Mouse (Mus musculus) testis, adult 2 months (tissue): ENCODE measurements around the gene Ulk4. TPM values are rescaled to one million over a fixed set of nuclear protein-coding genes. Genes with fewer than 3 reads are reported as not detected.
"Not testable (repeated sequence)": the region's sequence is repeated elsewhere in the genome, so short reads cannot be mapped to it uniquely, and the experiment has no call there.

Experiments used
- H3K27ac ChIP-seq: fragments of 200-500 bp; 2 replicates; pipeline ENCODE4 v1.5.1; 2012; ENCODE audit warnings: low read depth, low read length; ENCODE audit not compliant: control insufficient read depth, insufficient read depth
- H3K27me3 ChIP-seq: fragments of 200-500 bp; 2 replicates; pipeline ENCODE4 v1.6.1; 2012; ENCODE audit warnings: mild to moderate bottlenecking, low read length, moderate library complexity; ENCODE audit not compliant: control insufficient read depth, insufficient read depth
- H3K36me3 ChIP-seq: fragments of 200-500 bp; 2 replicates; pipeline ENCODE4 v1.6.1; 2012; ENCODE audit warnings: mild to moderate bottlenecking, low read length; ENCODE audit not compliant: control insufficient read depth, insufficient read depth
- H3K4me1 ChIP-seq: fragments of 200-500 bp; 2 replicates; pipeline ENCODE4 v1.6.1; 2012; ENCODE audit warnings: low read length; ENCODE audit not compliant: control insufficient read depth, insufficient read depth
- H3K4me3 ChIP-seq: fragments of 200-500 bp; 2 replicates; pipeline ENCODE4 v1.5.1; 2012; ENCODE audit warnings: low read depth, mild to moderate bottlenecking, low read length, moderate library complexity, mixed read lengths; ENCODE audit not compliant: control insufficient read depth
- CTCF ChIP-seq: fragments of 200-500 bp; IDR thresholded peaks from 2 replicates; pipeline ENCODE4 v1.5.1; 2012; ENCODE audit warnings: low read depth, mild to moderate bottlenecking, inconsistent platforms, low read length, moderate library complexity; ENCODE audit not compliant: control insufficient read depth, insufficient read depth, insufficient replicate concordance
- POLR2A ChIP-seq: fragments of 200-500 bp; IDR thresholded peaks from 2 replicates; pipeline ENCODE4 v1.6.1; 2012; ENCODE audit warnings: low read depth, mild to moderate bottlenecking, inconsistent platforms, low read length, moderate library complexity; ENCODE audit not compliant: control insufficient read depth
- polyA plus RNA-seq: library from polyadenylated mRNA; depleted of rRNA; stranded (reverse); fragments of >200 nt; gene quantifications from 2 replicates; pipeline ENCODE4 v1.2.3, GENCODE M21; 2012

The Ulk4 gene
- polyA plus RNA-seq, 1 experiment, result 291 TPM

GRCm38 (mm10) chr9:121203686-121204085, 73.3 kb downstream of the Ulk4 start:
- no peak for TF ChIP-seq CTCF
- no peak for TF ChIP-seq POLR2A
- H3K36me3 ChIP-seq, result no peaks in the 10 kb centered on the region; the same call in 1 of the 2 replicates
- H3K4me3 ChIP-seq, result no peak overlapping the region
- H3K27ac ChIP-seq, result no peak overlapping the region
- H3K4me1 ChIP-seq, result no peaks in the 10 kb centered on the region
- H3K27me3 ChIP-seq, result no peaks in the 10 kb centered on the region

- not testable (repeated sequence) for H3K4me3 ChIP-seq, H3K36me3 ChIP-seq, H3K27me3 ChIP-seq, H3K4me1 ChIP-seq, H3K27ac ChIP-seq
These were observed 77.8 kb downstream of the Ulk4 start for GRCm38 (mm10) chr9:121199146-121199685.

DNA sequence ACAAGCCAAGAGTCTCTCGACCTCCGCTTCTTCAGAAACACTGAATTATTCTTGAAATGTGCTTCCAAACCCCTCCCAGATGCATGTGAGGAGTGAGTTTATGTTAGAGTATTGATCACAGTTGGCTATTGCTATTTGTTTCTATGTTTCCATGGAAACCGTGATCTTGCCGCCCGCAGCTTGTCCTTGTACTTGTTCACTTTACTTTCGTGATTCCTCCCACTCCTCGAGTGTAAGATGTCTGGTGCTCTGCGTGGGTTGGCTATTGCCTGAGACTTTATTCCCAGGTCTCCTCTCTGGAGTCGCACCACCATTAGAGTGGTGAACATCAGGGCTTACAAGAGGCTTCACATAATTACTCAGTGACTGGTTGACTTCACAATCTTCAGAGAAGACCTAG, 80.5 kb downstream of the Ulk4 start:
- Histone ChIP-seq H3K4me1 (no peaks in the 10 kb centered on the region), H3K27ac (no peak overlapping the region), H3K4me3 (no peak overlapping the region), H3K36me3 (no peaks in the 10 kb centered on the region), H3K27me3 (no peaks in the 10 kb centered on the region)
- TF ChIP-seq CTCF (no peak), POLR2A (no peak)

DNA sequence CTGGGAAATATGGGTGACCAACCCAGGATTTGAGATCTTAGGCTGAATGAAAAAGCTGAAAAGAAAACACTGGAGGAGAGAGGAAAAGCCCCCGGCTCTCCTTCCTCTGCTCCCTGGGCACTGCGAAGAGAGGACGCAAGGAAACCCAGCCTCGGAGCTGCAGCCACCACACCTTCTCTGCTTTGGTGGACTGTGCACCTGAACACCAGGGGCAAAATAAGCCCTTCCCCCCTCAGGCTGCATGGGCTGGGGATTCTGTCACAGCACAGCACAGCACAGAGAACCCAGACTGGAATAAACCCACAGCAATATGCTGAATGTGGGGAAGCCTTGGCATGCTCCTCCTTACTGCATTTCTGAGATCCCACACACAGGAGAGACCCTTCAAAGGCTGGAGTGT, 81.9 kb downstream of the Ulk4 start:
- TF ChIP-seq POLR2A, result no peak
- TF ChIP-seq CTCF, result no peak
- H3K27me3 ChIP-seq, result no peaks in the 10 kb centered on the region
- H3K4me1 ChIP-seq, result no peaks in the 10 kb centered on the region
- no peak overlapping the region for H3K4me3 ChIP-seq
- H3K27ac ChIP-seq, result no peak overlapping the region
- no peaks in the 10 kb centered on the region for H3K36me3 ChIP-seq

DNA sequence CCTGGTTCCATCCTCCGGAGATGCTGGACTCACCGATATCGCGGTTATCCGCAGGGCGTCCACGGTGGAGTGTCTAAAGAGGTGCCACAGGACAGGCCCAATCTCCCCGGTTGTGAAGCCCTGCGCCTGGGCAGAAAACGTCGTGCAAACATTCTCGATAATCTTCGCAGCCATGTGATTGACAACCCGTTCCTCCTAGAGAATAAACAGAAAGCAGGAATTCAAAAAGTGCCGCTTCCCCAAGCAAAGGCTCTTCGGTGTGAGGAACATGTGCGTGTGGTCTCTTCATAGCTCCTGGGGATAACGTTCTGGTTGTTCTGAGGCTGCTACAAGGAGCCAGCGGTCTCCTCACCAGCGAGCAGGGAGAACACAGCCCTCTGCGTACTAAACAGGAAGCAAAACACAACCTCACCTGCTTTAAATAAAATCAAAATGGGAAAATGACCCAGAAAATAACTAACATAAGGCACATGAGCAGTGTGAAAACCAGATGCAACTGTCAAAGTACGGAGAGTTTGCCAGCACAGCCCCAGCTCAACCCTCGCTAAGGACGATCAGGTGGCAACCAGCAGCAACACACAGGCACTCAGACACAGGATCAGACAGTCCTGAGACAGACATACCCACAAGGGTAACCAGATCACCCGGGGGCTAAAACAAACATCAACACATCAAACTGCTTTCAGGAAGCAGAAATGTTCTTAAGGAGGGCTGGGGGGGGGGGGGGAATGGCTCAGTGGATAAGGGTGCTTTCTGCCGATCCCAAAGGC, 84.2 kb downstream of the Ulk4 start:
- H3K36me3 ChIP-seq, result no peaks in the 10 kb centered on the region
- no peak overlapping the region for H3K27ac ChIP-seq
- no peaks in the 10 kb centered on the region for H3K4me1 ChIP-seq
- no peaks in the 10 kb centered on the region for H3K27me3 ChIP-seq
- H3K4me3 ChIP-seq, result no peak overlapping the region
- TF ChIP-seq POLR2A (no peak), CTCF (no peak)

- TF ChIP-seq CTCF (no peak), POLR2A (no peak)
- no peaks in the 10 kb centered on the region; the same call in 1 of the 2 replicates for H3K36me3 ChIP-seq
- H3K4me1 ChIP-seq, result no peaks in the 10 kb centered on the region
- no peaks in the 10 kb centered on the region for H3K27me3 ChIP-seq
- no peak overlapping the region for H3K27ac ChIP-seq
- no peak overlapping the region for H3K4me3 ChIP-seq
These were observed 89.2 kb downstream of the Ulk4 start for GRCm38 (mm10) chr9:121187811-121188210.

DNA sequence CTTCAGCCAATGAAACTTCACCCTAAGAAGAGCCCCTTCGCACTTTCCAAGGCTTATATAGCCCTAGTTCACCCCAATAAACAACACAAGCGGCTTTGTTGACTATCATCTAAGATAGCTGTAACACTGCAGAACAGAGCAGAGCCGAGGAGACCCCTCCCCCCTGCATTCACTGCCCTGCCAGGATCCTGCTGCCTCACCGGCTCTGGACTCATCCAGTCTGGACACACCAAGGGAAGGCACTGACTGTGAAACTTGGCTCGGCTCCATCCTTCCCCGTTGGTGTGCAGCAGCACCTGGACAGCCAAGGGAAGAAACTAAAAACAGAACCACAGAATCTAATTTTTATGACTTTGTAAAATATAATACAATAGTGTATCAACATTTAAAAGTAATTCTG, 91.2 kb downstream of the Ulk4 start:
- no peaks in the 10 kb centered on the region for H3K27me3 ChIP-seq
- H3K36me3 ChIP-seq, result no peaks in the 10 kb centered on the region; the same call in 1 of the 2 replicates
- no peaks in the 10 kb centered on the region for H3K4me1 ChIP-seq
- H3K4me3 ChIP-seq, result no peak overlapping the region
- no peak overlapping the region for H3K27ac ChIP-seq
- TF ChIP-seq POLR2A (no peak), CTCF (no peak)
